Mouse (Mus musculus): ENCODE results near the gene Gm10322.

DNA sequence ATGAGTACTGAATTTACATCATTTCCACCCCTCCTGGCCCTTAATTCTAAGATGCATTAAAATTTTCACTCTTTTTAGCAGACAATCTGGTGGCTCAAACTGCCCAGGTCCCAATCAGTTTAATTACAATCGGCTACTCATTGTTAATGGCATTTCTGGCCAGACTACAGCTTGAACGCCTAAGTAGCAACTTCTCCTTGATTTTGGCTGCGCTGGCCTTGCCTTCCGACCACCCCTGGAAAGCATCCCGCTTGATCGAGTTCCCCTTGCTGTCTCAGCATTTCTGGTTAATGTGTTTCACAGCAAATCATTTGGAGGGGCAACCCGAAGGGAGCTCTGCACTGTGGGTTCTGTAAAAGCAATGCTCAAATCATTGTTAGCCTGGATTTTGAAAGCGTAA lies 13.8 kb upstream of the Gm10322 start:
- TF ChIP-seq UBTF (IDR thresholded peaks at IDR 0.05; ENCODE audit: low read depth, low read length), result no peak
- no peak for TF ChIP-seq CTCF (conservative IDR thresholded peaks at IDR 0.05 in 1 of 2, IDR thresholded peaks at IDR 0.05 in 1 of 2; ENCODE audit: low read depth in 2 of 2, low read length in 2 of 2)
